Mouse (Mus musculus) heart, adult 18-20 months (tissue): ENCODE measurements around the gene Mis18a. TPM values are rescaled to one million over a fixed set of nuclear protein-coding genes. Genes with fewer than 3 reads are reported as not detected.

Experiments used
- total RNA-seq, 2 experiments: library from RNA; stranded (reverse); gene quantifications; 2 replicates each; pipeline ENCODE4 v1.2.3; 2021

Mis18a gene
- total RNA-seq, 2 experiments from 2014 or later = 2.9 to 3.0 TPM

Other genes with a start within 250 kb of the Mis18a start
- 10 to 100 TPM; 17.2 to 23.7 TPM for gene Mrap, start 10.8 kb upstream of the Mis18a start, total RNA-seq
- gene Urb1, start 83.0 kb upstream of the Mis18a start, total RNA-seq = 1 to 10 TPM; 5.5 to 7.3 TPM
- gene Eva1c, start 99.3 kb upstream of the Mis18a start, total RNA-seq = 1 to 10 TPM; 1.7 to 3.1 TPM
- gene Cfap298, start 207.7 kb upstream of the Mis18a start, total RNA-seq = 10 to 100 TPM; 25.8 to 30.1 TPM